7 mouse cellular contexts compared by ENCODE assay signal in genomic region chr15:102073559-102074069, GRCm38 (mm10). TPM values are rescaled to one million over a fixed set of nuclear protein-coding genes. Genes with fewer than 3 reads are reported as not detected.
DNase-seq lines count a peak whose midpoint lies in the region; ATAC-seq lines count a peak whose summit lies in the region.

Gene Eif4b (plus strand): TSS chr15:102073773.

- no peaks in the 10 kb centered on the region for H3K9me3 ChIP-seq in embryonic facial prominence, embryonic 12.5 days
- no peaks in the 10 kb centered on the region for H3K9me3 ChIP-seq in limb, embryonic 11.5 days (ENCODE audit: control insufficient read depth, low read length)
- no peaks in the 10 kb centered on the region for H3K9me3 ChIP-seq in midbrain, embryonic 14.5 days (ENCODE audit: control insufficient read depth, low read length)

- H3K9ac ChIP-seq in embryonic facial prominence, embryonic 12.5 days = peak within 1 kb of the TSS; percentile 93
- H3K9ac ChIP-seq in limb, embryonic 11.5 days (ENCODE audit: low read length) = peak within 1 kb of the TSS; percentile 92
- peak within 1 kb of the TSS; percentile 92 for H3K9ac ChIP-seq in midbrain, embryonic 14.5 days (replicated peaks; ENCODE audit: low read length)

- no peaks in the 10 kb centered on the region for H3K27me3 ChIP-seq in embryonic facial prominence, embryonic 12.5 days
- H3K27me3 ChIP-seq in limb, embryonic 11.5 days (ENCODE audit: control insufficient read depth, insufficient read depth, low read length) = no peaks in the 10 kb centered on the region
- H3K27me3 ChIP-seq in midbrain, embryonic 14.5 days (ENCODE audit: control insufficient read depth, insufficient read depth, low read length) = no peaks in the 10 kb centered on the region

- peak within 1 kb of the TSS; percentile 65 for H3K4me2 ChIP-seq in embryonic facial prominence, embryonic 12.5 days (replicated peaks)
- peak within 1 kb of the TSS; percentile 90 for H3K4me2 ChIP-seq in limb, embryonic 11.5 days (ENCODE audit: low read depth, severe bottlenecking)
- H3K4me2 ChIP-seq in midbrain, embryonic 14.5 days (ENCODE audit: low read length) = peak within 1 kb of the TSS; percentile 57

- H3K4me1 ChIP-seq in embryonic facial prominence, embryonic 12.5 days = peaks cover 17% of the 10 kb centered on the region
- peaks cover 9% of the 10 kb centered on the region for H3K4me1 ChIP-seq in limb, embryonic 11.5 days (ENCODE audit: control insufficient read depth, insufficient read depth, low read length)
- H3K4me1 ChIP-seq in midbrain, embryonic 14.5 days (ENCODE audit: control insufficient read depth, insufficient read depth, low read length) = peaks cover 17% of the 10 kb centered on the region

- under 1% methylated on average over 58 of the region's 58 CpGs for WGBS in embryonic facial prominence, embryonic 12.5 days
- under 1% methylated on average over 58 of the region's 58 CpGs for WGBS in limb, embryonic 11.5 days
- under 1% methylated on average over 58 of the region's 58 CpGs for WGBS in midbrain, embryonic 14.5 days

- peak within 1 kb of the TSS; percentile 96 for H3K27ac ChIP-seq in embryonic facial prominence, embryonic 12.5 days
- peak within 1 kb of the TSS; percentile 91 for H3K27ac ChIP-seq in limb, embryonic 11.5 days (replicated peaks; ENCODE audit: low read depth, low read length)
- peak within 1 kb of the TSS; percentile 95 for H3K27ac ChIP-seq in midbrain, embryonic 14.5 days (replicated peaks; ENCODE audit: low read depth, low read length)

- peak; percentile 89 for ATAC-seq in embryonic facial prominence, embryonic 12.5 days (ENCODE audit: insufficient number of reproducible peaks, insufficient read depth, low FRiP score, low TSS enrichment)
- peak; percentile 91 for ATAC-seq in limb, embryonic 11.5 days (ENCODE audit: insufficient number of reproducible peaks, low FRiP score, low TSS enrichment, low read depth)
- peak; percentile 95 for ATAC-seq in midbrain, embryonic 14.5 days (ENCODE audit: low FRiP score, low TSS enrichment)

- peak within 1 kb of the TSS; percentile 78 for H3K4me3 ChIP-seq in embryonic facial prominence, embryonic 12.5 days
- H3K4me3 ChIP-seq in limb, embryonic 11.5 days (ENCODE audit: low read depth, low read length) = peak within 1 kb of the TSS; percentile 96
- peak within 1 kb of the TSS; percentile 96 for H3K4me3 ChIP-seq in midbrain, embryonic 14.5 days (replicated peaks; ENCODE audit: low read depth, low read length)

- no peaks in the 10 kb centered on the region for H3K36me3 ChIP-seq in embryonic facial prominence, embryonic 12.5 days
- H3K36me3 ChIP-seq in limb, embryonic 11.5 days (ENCODE audit: control insufficient read depth, insufficient read depth, low read length) = no peaks in the 10 kb centered on the region
- H3K36me3 ChIP-seq in midbrain, embryonic 14.5 days (ENCODE audit: control insufficient read depth, insufficient read depth, low read length) = no peaks in the 10 kb centered on the region

- DNase-seq in adrenal gland, postnatal 25 days = peak; percentile 99
- peak; percentile 100 for DNase-seq in heart, adult 11 months
- peak; percentile 99 for DNase-seq in kidney, adult 18-20 months
- DNase-seq in limb, embryonic 11.5 days (ENCODE audit: low spot score) = peak; percentile 99
- DNase-seq in midbrain, embryonic 14.5 days = peak; percentile 100
- peak; percentile 97 to 98 for DNase-seq in spleen, adult 18-20 months

RNA-seq across cellular contexts. Expression of gene Eif4b, which starts in this region (rescaled TPM):
- total RNA-seq in adrenal gland, postnatal 25 days (2021) = 244 and 270 TPM in 2 replicates
- polyA plus RNA-seq in embryonic facial prominence, embryonic 12.5 days (2016; fragmentation: Nextera tagmentation; extraction: Ambion mirVana) = 113 and 120 TPM in 2 replicates
- 131 and 141 TPM in 2 replicates for polyA plus RNA-seq in limb, embryonic 11.5 days (2014; fragmentation: Nextera tagmentation; extraction: Ambion mirVana)
- 76.7 and 98.8 TPM in 2 replicates for polyA plus RNA-seq in midbrain, embryonic 14.5 days (2014; fragmentation: Nextera tagmentation; extraction: Ambion mirVana)

Comparison
In these comparisons a context has a peak if more than half of its experiments do, and no peak if none do; other contexts are left out.
1. Peak in every context shown above with its lines: DNase-seq, ATAC-seq, H3K4me3 ChIP-seq and H3K27ac ChIP-seq.